In genomic region chr8:26432161-26432919, GRCm38 (mm10) we compare ENCODE assay signal across 13 mouse cellular contexts.
"Had no signal": no experiment of that assay in that cellular context is flagged by ENCODE, and none has a peak within 500 bp of the region (broad histone marks: within the 10 kb centered on the region; RNA-seq: fewer than 3 reads in every experiment).

No protein-coding gene starts in this region.

- H3K4me1 ChIP-seq: liver, embryonic 13.5 days; midbrain, embryonic 12.5 days; midbrain, embryonic 15.5 days had no signal

- H3K4me3 ChIP-seq: layer of hippocampus, adult 2 months; liver, embryonic 13.5 days; midbrain, embryonic 12.5 days; midbrain, embryonic 15.5 days had no signal

- H3K36me3 ChIP-seq: liver, embryonic 13.5 days; midbrain, embryonic 12.5 days; midbrain, embryonic 15.5 days had no signal

- H3K4me2 ChIP-seq: liver, embryonic 13.5 days; midbrain, embryonic 12.5 days; midbrain, embryonic 15.5 days had no signal

- DNase-seq: kidney, adult 2 months; kidney, postnatal 25 days; layer of hippocampus, adult 9-11 months; liver, embryonic 13.5 days; lung, adult 2 months; lung, postnatal 14 days; lung, postnatal 4 days; thymus, adult 18-20 months; thymus, postnatal 36 days had no signal

- H3K27me3 ChIP-seq: liver, embryonic 13.5 days; midbrain, embryonic 12.5 days; midbrain, embryonic 15.5 days had no signal

- ATAC-seq: midbrain, embryonic 15.5 days had no signal

- H3K27ac ChIP-seq: kidney, postnatal 0 days; layer of hippocampus, adult 2 months; liver, embryonic 13.5 days; midbrain, embryonic 12.5 days; midbrain, embryonic 15.5 days had no signal

- H3K9me3 ChIP-seq: liver, embryonic 13.5 days; midbrain, embryonic 12.5 days; midbrain, embryonic 15.5 days had no signal

- H3K9ac ChIP-seq: liver, embryonic 13.5 days; midbrain, embryonic 12.5 days; midbrain, embryonic 15.5 days had no signal
